ENCODE assay signal across 9 mouse cellular contexts in the genomic region with DNA sequence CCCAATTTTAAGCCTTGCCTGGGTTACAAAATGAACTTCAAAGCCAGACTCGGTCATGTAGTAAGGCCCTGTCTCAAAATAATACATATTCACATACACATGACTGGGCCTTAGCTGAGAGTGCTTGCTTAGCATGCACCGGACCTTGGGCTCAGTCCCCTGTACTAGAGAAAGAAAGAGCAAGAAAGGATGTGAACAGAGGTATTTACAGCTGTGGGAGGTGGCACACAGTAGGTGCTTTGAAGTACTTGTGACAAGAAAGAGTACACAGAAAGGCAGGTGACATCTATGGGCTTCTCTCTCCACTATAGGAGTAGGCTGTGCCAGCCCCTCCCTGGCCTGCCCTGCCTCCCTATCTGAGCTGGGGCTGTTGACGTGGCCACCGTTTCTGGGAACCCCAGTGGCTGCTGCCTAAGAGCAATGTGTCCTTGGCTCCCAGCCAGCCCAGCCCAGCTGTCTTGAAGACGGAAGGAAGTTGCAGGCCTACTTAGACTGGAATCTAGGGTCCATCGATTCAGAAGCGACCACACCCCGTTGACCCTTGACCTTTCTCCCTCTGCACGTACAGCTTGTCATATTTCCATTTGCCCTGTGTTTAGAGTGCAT. TPM values are rescaled to one million over a fixed set of nuclear protein-coding genes. Genes with fewer than 3 reads are reported as not detected.
DNase-seq lines count a peak whose midpoint lies in the region; ATAC-seq lines count a peak whose summit lies in the region.
"Had no signal": no experiment of that assay in that cellular context is flagged by ENCODE, and none has a peak within 500 bp of the region (broad histone marks: within the 10 kb centered on the region; RNA-seq: fewer than 3 reads in every experiment).

No protein-coding gene starts in this region.

- H3K4me2 ChIP-seq in heart, embryonic 12.5 days, result no peak overlapping the region
- no peak overlapping the region for H3K4me2 ChIP-seq in stomach, embryonic 14.5 days (replicated peaks; ENCODE audit: low read depth, low read length)
- no peak overlapping the region for H3K4me2 ChIP-seq in forebrain, embryonic 13.5 days
- H3K4me2 ChIP-seq: neural tube, embryonic 13.5 days had no signal

- H3K79me2 ChIP-seq in macrophage (ENCODE audit: inconsistent target), result peaks cover 100% of the 10 kb centered on the region

- H3K9ac ChIP-seq in heart, embryonic 12.5 days, result no peak overlapping the region
- no peak overlapping the region for H3K9ac ChIP-seq in stomach, embryonic 14.5 days (replicated peaks; ENCODE audit: low read depth, low read length)
- H3K9ac ChIP-seq in forebrain, embryonic 13.5 days, result no peak overlapping the region
- H3K9ac ChIP-seq: neural tube, embryonic 13.5 days had no signal

- no peaks in the 10 kb centered on the region for H3K9me3 ChIP-seq in heart, embryonic 12.5 days (replicated peaks)
- no peaks in the 10 kb centered on the region for H3K9me3 ChIP-seq in stomach, embryonic 14.5 days (ENCODE audit: control insufficient read depth, low read depth, low read length)
- no peaks in the 10 kb centered on the region for H3K9me3 ChIP-seq in forebrain, embryonic 13.5 days (replicated peaks)
- H3K9me3 ChIP-seq: neural tube, embryonic 13.5 days had no signal

- no peaks in the 10 kb centered on the region for H3K27me3 ChIP-seq in heart, embryonic 12.5 days (replicated peaks)
- H3K27me3 ChIP-seq in stomach, embryonic 14.5 days (ENCODE audit: control insufficient read depth, insufficient read depth, low read length), result no peaks in the 10 kb centered on the region
- H3K27me3 ChIP-seq in forebrain, embryonic 13.5 days, result no peaks in the 10 kb centered on the region
- H3K27me3 ChIP-seq: neural tube, embryonic 13.5 days had no signal

- no peaks in the 10 kb centered on the region for H3K36me3 ChIP-seq in heart, embryonic 12.5 days
- H3K36me3 ChIP-seq in macrophage (ENCODE audit: inconsistent target), result peaks cover 50% of the 10 kb centered on the region
- H3K36me3 ChIP-seq in stomach, embryonic 14.5 days (ENCODE audit: control insufficient read depth, insufficient read depth, low read length), result no peaks in the 10 kb centered on the region
- H3K36me3 ChIP-seq in forebrain, embryonic 13.5 days (ENCODE audit: poor library complexity, severe bottlenecking), result no peaks in the 10 kb centered on the region
- H3K36me3 ChIP-seq: neural tube, embryonic 13.5 days had no signal

- H3K27ac ChIP-seq in heart, embryonic 12.5 days (ENCODE audit: poor library complexity, severe bottlenecking), result no peak overlapping the region
- H3K27ac ChIP-seq in macrophage, result peak overlapping the region; percentile 32
- H3K27ac ChIP-seq in stomach, embryonic 14.5 days (ENCODE audit: low read length), result no peak overlapping the region
- no peak overlapping the region for H3K27ac ChIP-seq in forebrain, embryonic 13.5 days
- H3K27ac ChIP-seq: neural tube, embryonic 13.5 days had no signal

- no peak overlapping the region for H3K4me3 ChIP-seq in heart, embryonic 12.5 days
- no peak overlapping the region for H3K4me3 ChIP-seq in macrophage (ENCODE audit: inconsistent target)
- no peak overlapping the region for H3K4me3 ChIP-seq in stomach, embryonic 14.5 days (ENCODE audit: low read depth, low read length)
- H3K4me3 ChIP-seq in forebrain, embryonic 13.5 days, result no peak overlapping the region
- H3K4me3 ChIP-seq: neural tube, embryonic 13.5 days had no signal

- peaks cover 27% of the 10 kb centered on the region for H3K4me1 ChIP-seq in heart, embryonic 12.5 days (replicated peaks)
- peaks cover 8% of the 10 kb centered on the region for H3K4me1 ChIP-seq in stomach, embryonic 14.5 days (ENCODE audit: control insufficient read depth, insufficient read depth, low read length)
- H3K4me1 ChIP-seq in forebrain, embryonic 13.5 days, result no peaks in the 10 kb centered on the region

- no peak for ATAC-seq in heart, embryonic 12.5 days (ENCODE audit: insufficient number of reproducible peaks, low FRiP score)
- ATAC-seq in stomach, embryonic 14.5 days (ENCODE audit: insufficient number of reproducible peaks, insufficient read depth, low FRiP score, low read depth), result peak; percentile 71; the same call in 1 of the 2 replicates
- no peak for ATAC-seq in forebrain, embryonic 13.5 days

- peak; percentile 91 to 96 for DNase-seq in heart, adult 18-20 months
- DNase-seq in R1 (ENCODE audit: low read depth, low spot score), result peak; percentile 43
- peak; percentile 53 to 82 for DNase-seq in gastrocnemius, postnatal 4 days (ENCODE audit: low spot score in 2 of 2)
- DNase-seq in kidney, postnatal 36 days, result peak; percentile 93 to 94

- 55% methylated on average over 9 of the region's 9 CpGs for WGBS in heart, embryonic 12.5 days
- 23% methylated on average over 9 of the region's 9 CpGs for WGBS in macrophage (ENCODE audit: missing documents)
- WGBS in stomach, embryonic 14.5 days, result 37% methylated on average over 9 of the region's 9 CpGs
- 70% methylated on average over 8 of the region's 9 CpGs for WGBS in forebrain, embryonic 13.5 days

RNA-seq across cellular contexts. Expression of gene Il4ra, which starts 9.3 kb away (rescaled TPM):
- 10 to 100 TPM; 17.0 to 23.6 TPM for total RNA-seq in heart, adult 18-20 months (2021)
- polyA plus RNA-seq in heart, embryonic 12.5 days (2016; fragmentation: Nextera tagmentation; extraction: Ambion mirVana), result 3.5 and 3.8 TPM in 2 replicates
- 10 to 100 TPM; 14.5 to 15.1 TPM for total RNA-seq in gastrocnemius, postnatal 4 days (2021)
- total RNA-seq in macrophage (2018; cell fraction: chromatin; rRNA removed), result 1,000 to 10,000 TPM in 1 of 26 experiments, 100 to 1,000 TPM in 25; 132 to 1,109 (median 198) TPM
- 100 to 1,000 TPM in 14 of 26 experiments, 10 to 100 TPM in 12; 66.1 to 266 (median 101) TPM for total RNA-seq in macrophage (2018; cell fraction: cytosol; rRNA removed)
- total RNA-seq in macrophage (2018; cell fraction: nucleus; rRNA removed), result 1,000 to 10,000 TPM in 1 of 26 experiments, 100 to 1,000 TPM in 25; 132 to 1,059 (median 192) TPM
- polyA plus RNA-seq in macrophage (2018), result 95.1 to 123 TPM (median 99.7 TPM) in 3 replicates
- 6.3 and 7.2 TPM in 2 replicates for polyA plus RNA-seq in stomach, embryonic 14.5 days (2014; fragmentation: Nextera tagmentation; extraction: Ambion mirVana)
- 1.8 and 2.0 TPM in 2 replicates for polyA plus RNA-seq in forebrain, embryonic 13.5 days (2015; fragmentation: Nextera tagmentation; extraction: Ambion mirVana)

RNA-seq across cellular contexts. Expression of gene Il21r, which starts 42.0 kb away (rescaled TPM):
- total RNA-seq in heart, adult 18-20 months (2021), result 1 to 10 TPM in 1 of 2 experiments, under 1 TPM in 1; 0.47 to 2.9 TPM
- polyA plus RNA-seq in heart, embryonic 12.5 days (2016; fragmentation: Nextera tagmentation; extraction: Ambion mirVana), result 0.18 and 0.23 TPM in 2 replicates
- 1 to 10 TPM; 1.0 to 1.7 TPM for total RNA-seq in gastrocnemius, postnatal 4 days (2021)
- 100 to 1,000 TPM in 1 of 26 experiments, 10 to 100 TPM in 18, 1 to 10 TPM in 7; 2.1 to 103 (median 34.8) TPM for total RNA-seq in macrophage (2018; cell fraction: chromatin; rRNA removed)
- 10 to 100 TPM; 11.9 to 91.3 (median 35.2) TPM for total RNA-seq in macrophage (2018; cell fraction: cytosol; rRNA removed)
- total RNA-seq in macrophage (2018; cell fraction: nucleus; rRNA removed), result 100 to 1,000 TPM in 7 of 26 experiments, 10 to 100 TPM in 19; 11.6 to 141 (median 56.9) TPM
- 34.1 to 93.4 TPM (median 46.8 TPM) in 3 replicates for polyA plus RNA-seq in macrophage (2018)
- polyA plus RNA-seq in stomach, embryonic 14.5 days (2014; fragmentation: Nextera tagmentation; extraction: Ambion mirVana), result 0.46 and 0.49 TPM in 2 replicates
- polyA plus RNA-seq in forebrain, embryonic 13.5 days (2015; fragmentation: Nextera tagmentation; extraction: Ambion mirVana), result 0.24 and 0.26 TPM in 2 replicates

Comparison
In these comparisons a context has a peak if more than half of its experiments do, and no peak if none do; other contexts are left out.
1. DNase-seq: peak in every context shown above with its lines; median percentile 94 in heart, adult 18-20 months; 94 in kidney, postnatal 36 days; 68 in gastrocnemius, postnatal 4 days; 43 in R1.
2. RNA of gene Il4ra, which starts 9.3 kb away (polyA plus RNA-seq): 95.1 to 123 TPM in macrophage; 6.3 to 7.2 TPM in stomach, embryonic 14.5 days, 3.5 to 3.8 TPM in heart, embryonic 12.5 days and 1.8 to 2.0 TPM in forebrain, embryonic 13.5 days; every median in the first group is over 10 times any median in the second.
3. RNA of gene Il21r, which starts 42.0 kb away (polyA plus RNA-seq): 34.1 to 93.4 TPM in macrophage; 0.46 to 0.49 TPM in stomach, embryonic 14.5 days, 0.24 to 0.26 TPM in forebrain, embryonic 13.5 days and 0.18 to 0.23 TPM in heart, embryonic 12.5 days; every median in the first group is over 10 times any median in the second.